Comparison of ENCODE assay signal across 14 mouse cellular contexts in the genomic region with DNA sequence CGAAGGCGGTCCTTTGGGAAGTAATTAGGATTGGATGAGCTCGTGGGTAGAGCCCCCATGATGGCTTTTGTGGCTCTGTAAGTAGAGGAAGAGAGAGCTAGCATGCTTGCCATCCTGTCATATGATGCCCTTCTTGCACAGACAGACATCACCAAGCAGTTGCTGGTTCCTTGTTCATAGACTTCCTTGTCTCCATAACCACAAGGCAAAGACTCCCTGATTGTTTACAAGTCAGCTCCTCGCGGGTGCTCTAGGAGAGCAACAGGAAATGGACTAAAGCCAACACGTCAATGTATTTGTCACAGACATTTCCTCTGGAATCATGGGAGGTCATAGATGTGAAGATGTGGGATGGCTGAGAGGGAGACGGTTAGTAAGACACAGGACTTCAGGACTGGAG. TPM values are rescaled to one million over a fixed set of nuclear protein-coding genes. Genes with fewer than 3 reads are reported as not detected.
DNase-seq lines count a peak whose midpoint lies in the region; ATAC-seq lines count a peak whose summit lies in the region.
"Had no signal": no experiment of that assay in that cellular context is flagged by ENCODE, and none has a peak within 500 bp of the region (broad histone marks: within the 10 kb centered on the region; RNA-seq: fewer than 3 reads in every experiment).

No protein-coding gene starts in this region.

- ATAC-seq in kidney, embryonic 14.5 days (ENCODE audit: low FRiP score, low TSS enrichment): no peak
- no peak for ATAC-seq in midbrain, embryonic 14.5 days (ENCODE audit: low FRiP score, low TSS enrichment)
- ATAC-seq: forebrain, postnatal 0 days had no signal

- H3K4me1 ChIP-seq in kidney, embryonic 14.5 days (ENCODE audit: control insufficient read depth, insufficient read depth, low read length): peaks cover 12% of the 10 kb centered on the region; the same call in 1 of the 2 replicates
- no peaks in the 10 kb centered on the region for H3K4me1 ChIP-seq in midbrain, embryonic 14.5 days (ENCODE audit: control insufficient read depth, insufficient read depth, low read length)

- no peaks in the 10 kb centered on the region for H3K27me3 ChIP-seq in kidney, embryonic 14.5 days (ENCODE audit: control insufficient read depth, insufficient read depth, low read length)
- no peaks in the 10 kb centered on the region for H3K27me3 ChIP-seq in midbrain, embryonic 14.5 days (ENCODE audit: control insufficient read depth, insufficient read depth, low read length)
- H3K27me3 ChIP-seq: CH12.LX; heart, embryonic 15.5 days had no signal

- H3K4me3 ChIP-seq in kidney, embryonic 14.5 days (ENCODE audit: low read length): no peak overlapping the region
- no peak overlapping the region for H3K4me3 ChIP-seq in midbrain, embryonic 14.5 days (replicated peaks; ENCODE audit: low read depth, low read length)
- H3K4me3 ChIP-seq: heart, embryonic 15.5 days; myocyte had no signal

- DNase-seq in kidney, adult 9 months: peak; percentile 64
- DNase-seq in T-cell, adult 2 months (ENCODE audit: low spot score): peak; percentile 23
- DNase-seq in induced T-regulatory cell, adult 2 months (ENCODE audit: low read depth): peak; percentile 25
- peak; percentile 55 to 60 for DNase-seq in lung, postnatal 4 days
- no peak for DNase-seq in B cell, adult 2 months
- no peak for DNase-seq in midbrain, embryonic 14.5 days
- DNase-seq in right cerebral cortex, postnatal 4 days: no peak
- DNase-seq: cerebellum, postnatal 10 days; forebrain, postnatal 0 days; gastrocnemius, postnatal 36 days had no signal

- no peaks in the 10 kb centered on the region for H3K36me3 ChIP-seq in kidney, embryonic 14.5 days (ENCODE audit: control insufficient read depth, insufficient read depth, low read length)
- no peaks in the 10 kb centered on the region for H3K36me3 ChIP-seq in midbrain, embryonic 14.5 days (ENCODE audit: control insufficient read depth, insufficient read depth, low read length)
- H3K36me3 ChIP-seq: heart, embryonic 15.5 days had no signal

- no peaks in the 10 kb centered on the region for H3K9me3 ChIP-seq in kidney, embryonic 14.5 days (ENCODE audit: control insufficient read depth, low read length)
- no peaks in the 10 kb centered on the region for H3K9me3 ChIP-seq in midbrain, embryonic 14.5 days (ENCODE audit: control insufficient read depth, low read length)
- H3K9me3 ChIP-seq: heart, embryonic 15.5 days had no signal

- 57% methylated on average over 7 of the region's 7 CpGs for WGBS in kidney, embryonic 14.5 days
- WGBS in midbrain, embryonic 14.5 days: 86% methylated on average over 7 of the region's 7 CpGs

- H3K4me2 ChIP-seq in kidney, embryonic 14.5 days (replicated peaks; ENCODE audit: low read depth, low read length): no peak overlapping the region
- H3K4me2 ChIP-seq in midbrain, embryonic 14.5 days (ENCODE audit: low read length): no peak overlapping the region
- H3K4me2 ChIP-seq: heart, embryonic 15.5 days had no signal

- H3K27ac ChIP-seq in kidney, embryonic 14.5 days (ENCODE audit: low read depth, low read length): no peak overlapping the region
- H3K27ac ChIP-seq in midbrain, embryonic 14.5 days (replicated peaks; ENCODE audit: low read depth, low read length): no peak overlapping the region
- H3K27ac ChIP-seq: heart, embryonic 15.5 days had no signal

- H3K9ac ChIP-seq in kidney, embryonic 14.5 days (ENCODE audit: low read depth, low read length): no peak overlapping the region
- H3K9ac ChIP-seq in midbrain, embryonic 14.5 days (replicated peaks; ENCODE audit: low read length): no peak overlapping the region
- H3K9ac ChIP-seq: forebrain, postnatal 0 days; heart, embryonic 15.5 days had no signal

RNA-seq across cellular contexts. Expression of gene Rassf3, which starts 20.5 kb away (rescaled TPM):
- 8.9 and 13.5 TPM in 2 replicates for polyA plus RNA-seq in kidney, embryonic 14.5 days (2014; fragmentation: Nextera tagmentation; extraction: Ambion mirVana)
- 2.4 and 4.5 TPM in 2 replicates for polyA plus RNA-seq in midbrain, embryonic 14.5 days (2014; fragmentation: Nextera tagmentation; extraction: Ambion mirVana)

Comparison
In these comparisons a context has a peak if more than half of its experiments do, and no peak if none do; other contexts are left out.
1. DNase-seq: peak in kidney, adult 9 months (single experiment), T-cell, adult 2 months (single experiment), induced T-regulatory cell, adult 2 months (single experiment) and lung, postnatal 4 days (2 of 2); none in B cell, adult 2 months (0 of 2), midbrain, embryonic 14.5 days (single experiment) and right cerebral cortex, postnatal 4 days (single experiment).